Mouse (Mus musculus): ENCODE results near the gene Tmem183a. TPM values are rescaled to one million over a fixed set of nuclear protein-coding genes. Genes with fewer than 3 reads are reported as not detected.

Gene Tmem183a
- total RNA-seq, 2 experiments from 2014 or later: 13.8 to 19.5 TPM

- DNase-seq: no peak
- intact Hi-C loops (cut with DNase I; ENCODE audit: low total_unique reads): no loop called here
Observed at GRCm38 (mm10) chr1:134353326-134353725, 8.5 kb downstream of the Tmem183a start.

GRCm38 (mm10) chr1:134347791-134348190, 14.0 kb downstream of the Tmem183a start:
- DNase-seq: no peak
- intact Hi-C loops (cut with DNase I; ENCODE audit: low total_unique reads): no loop called here

- intact Hi-C loops (cut with DNase I; ENCODE audit: low total_unique reads): no loop called here
- no peak for DNase-seq
Observed at GRCm38 (mm10) chr1:134345075-134345474, 16.7 kb downstream of the Tmem183a start.

DNA sequence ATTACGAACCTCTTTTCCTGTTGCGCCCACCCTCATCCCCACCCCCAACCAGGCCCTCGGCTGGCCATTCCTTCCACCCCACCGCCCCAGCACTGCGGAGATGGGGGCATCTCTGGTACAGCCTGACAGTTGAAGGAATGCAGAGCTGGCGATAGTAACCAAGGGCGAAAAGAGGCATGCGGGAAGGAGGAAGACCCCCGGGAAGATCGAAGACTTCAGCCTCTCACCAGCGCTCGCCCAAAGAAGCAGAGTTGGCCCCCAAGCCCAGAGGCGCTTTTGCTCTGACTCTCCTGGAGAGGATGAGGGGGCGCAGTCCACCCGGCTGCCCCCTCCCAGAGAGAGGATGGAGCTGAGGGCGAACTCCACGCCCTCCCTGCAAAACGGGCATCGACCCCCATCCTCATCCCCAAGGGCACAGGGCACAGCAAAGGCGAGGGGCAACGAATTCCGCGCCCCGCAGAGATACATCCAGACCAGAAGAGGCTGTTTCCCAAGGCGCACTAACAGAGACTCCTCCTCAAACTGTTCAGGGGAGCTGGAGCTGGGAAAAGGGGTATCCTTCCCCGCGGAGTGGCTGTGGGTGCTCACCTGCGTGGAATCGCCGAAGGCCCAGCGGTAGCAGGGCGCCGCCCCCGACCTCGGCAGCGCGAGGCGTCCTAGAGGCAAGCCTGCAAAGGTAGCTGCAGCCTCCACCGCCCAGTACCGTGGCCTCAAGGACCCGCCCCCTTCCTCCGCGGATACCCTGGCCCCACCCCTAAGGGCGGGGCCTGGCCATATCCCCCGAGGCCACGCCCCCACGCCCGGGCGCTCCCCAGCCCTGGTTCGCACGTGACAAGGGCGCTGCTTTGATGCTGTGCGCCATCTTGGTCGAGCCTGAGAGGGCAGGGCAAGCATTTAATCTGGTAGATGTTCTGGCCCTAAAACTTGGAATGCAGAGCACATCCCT, 17.5 kb downstream of the Tmem183a start:
- peak; percentile 80 for DNase-seq
- intact Hi-C loops (cut with DNase I; ENCODE audit: low total_unique reads): no loop called here

GRCm38 (mm10) chr1:134343567-134343966, 18.2 kb downstream of the Tmem183a start:
- no peak for DNase-seq
- intact Hi-C loops (cut with DNase I; ENCODE audit: low total_unique reads): no loop called here

DNA sequence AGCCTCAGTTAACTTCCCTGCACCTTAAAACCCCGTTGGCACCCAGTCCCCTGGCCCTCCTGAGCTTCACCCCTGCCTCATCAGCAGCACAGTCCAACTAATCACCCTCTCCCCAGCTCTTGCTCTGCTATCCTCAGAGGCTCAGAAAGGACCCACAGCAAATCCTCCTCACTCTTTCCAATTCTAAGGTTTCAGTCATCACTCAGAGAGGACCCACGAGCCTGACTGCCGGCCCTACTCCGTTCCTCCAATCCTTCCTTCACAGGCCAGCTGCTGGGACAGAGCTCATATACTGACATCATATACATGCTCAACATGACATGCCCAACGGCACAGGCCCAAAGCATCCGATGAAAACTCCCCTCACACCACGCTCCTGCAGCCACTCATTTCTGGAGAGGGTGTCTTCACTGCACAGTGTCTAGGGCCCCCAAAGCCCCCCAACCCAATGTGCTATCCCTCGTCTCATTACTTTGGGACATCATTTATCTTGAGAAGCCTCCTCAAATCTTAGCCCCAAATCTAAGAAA, 18.9 kb downstream of the Tmem183a start:
- no peak for DNase-seq
- intact Hi-C loops (cut with DNase I; ENCODE audit: low total_unique reads): no loop called here

DNA sequence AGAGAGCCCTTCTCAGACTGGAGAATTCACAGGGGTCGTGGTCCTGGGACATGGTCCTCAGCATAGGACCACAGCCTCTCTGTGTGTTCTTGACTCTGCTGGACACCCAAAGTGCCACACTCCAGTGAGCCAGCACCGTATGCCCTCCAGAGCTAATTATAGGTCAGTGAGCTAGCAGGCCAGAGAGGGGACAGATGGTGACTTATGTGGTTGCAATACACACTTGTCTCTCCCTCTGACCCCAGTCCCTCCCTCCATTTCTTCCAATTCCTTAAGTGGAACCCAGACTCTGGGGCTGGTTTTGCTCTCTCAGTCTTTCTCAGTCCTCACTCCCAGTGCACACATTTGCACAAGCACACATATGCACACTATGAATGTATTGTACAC, 19.5 kb downstream of the Tmem183a start:
- intact Hi-C loops (cut with DNase I; ENCODE audit: low total_unique reads): no loop called here
- no peak for DNase-seq

DNA sequence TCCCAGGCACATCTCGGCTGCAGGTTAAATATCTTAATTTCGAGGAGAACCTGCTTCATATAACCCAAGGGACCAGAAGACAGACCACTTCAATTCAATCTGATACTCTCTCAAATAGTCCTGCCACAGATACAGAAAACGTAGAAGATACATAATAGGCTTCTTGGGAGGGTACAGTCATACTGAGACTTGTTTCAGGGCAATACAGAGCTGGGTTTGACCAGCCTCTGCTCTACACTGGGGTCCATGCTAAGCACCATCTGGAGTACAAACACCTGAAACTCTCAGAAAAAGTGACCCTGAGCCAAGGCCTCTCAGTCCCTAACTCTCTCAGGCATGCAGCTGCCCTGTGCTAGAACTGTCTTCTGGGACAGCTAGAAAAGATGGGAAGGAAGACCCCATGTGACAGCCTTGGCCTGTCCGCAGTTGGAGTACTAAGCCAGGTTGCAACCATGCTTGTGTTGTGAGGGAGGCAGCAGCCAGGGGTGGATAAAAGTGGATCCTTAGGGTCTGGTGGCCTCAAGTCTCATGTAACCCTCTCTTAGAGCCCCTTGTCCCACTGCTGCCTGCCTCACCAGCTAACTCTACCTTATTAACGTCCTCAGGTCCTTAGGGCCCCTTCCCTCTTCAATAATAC, 20.0 kb downstream of the Tmem183a start:
- DNase-seq: no peak
- intact Hi-C loops (cut with DNase I; ENCODE audit: low total_unique reads): no loop called here

- intact Hi-C loops (cut with DNase I; ENCODE audit: low total_unique reads): no loop called here
- no peak for DNase-seq
Observed at GRCm38 (mm10) chr1:134339757-134340619, 21.8 kb downstream of the Tmem183a start.

DNA sequence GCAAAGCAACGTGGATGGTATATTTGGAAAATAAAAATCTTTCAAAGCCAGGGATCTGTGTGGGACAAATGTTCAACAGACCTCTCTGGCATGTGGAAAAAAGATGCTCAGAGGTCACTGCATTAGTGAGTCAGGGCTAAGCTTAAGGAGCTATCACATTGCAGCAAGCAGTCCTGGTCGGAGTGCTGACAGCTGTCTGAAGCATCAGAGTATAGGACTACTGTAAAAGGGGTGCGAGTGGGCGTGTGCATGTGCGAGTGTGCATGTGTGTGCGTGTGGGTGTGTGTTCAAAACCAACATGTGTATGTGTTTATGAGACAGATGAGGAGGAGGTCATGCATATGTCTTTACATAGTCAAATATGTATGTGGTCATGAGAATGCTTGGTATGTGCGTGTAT, 22.6 kb downstream of the Tmem183a start:
- intact Hi-C loops (cut with DNase I; ENCODE audit: low total_unique reads): no loop called here
- no peak for DNase-seq

DNA sequence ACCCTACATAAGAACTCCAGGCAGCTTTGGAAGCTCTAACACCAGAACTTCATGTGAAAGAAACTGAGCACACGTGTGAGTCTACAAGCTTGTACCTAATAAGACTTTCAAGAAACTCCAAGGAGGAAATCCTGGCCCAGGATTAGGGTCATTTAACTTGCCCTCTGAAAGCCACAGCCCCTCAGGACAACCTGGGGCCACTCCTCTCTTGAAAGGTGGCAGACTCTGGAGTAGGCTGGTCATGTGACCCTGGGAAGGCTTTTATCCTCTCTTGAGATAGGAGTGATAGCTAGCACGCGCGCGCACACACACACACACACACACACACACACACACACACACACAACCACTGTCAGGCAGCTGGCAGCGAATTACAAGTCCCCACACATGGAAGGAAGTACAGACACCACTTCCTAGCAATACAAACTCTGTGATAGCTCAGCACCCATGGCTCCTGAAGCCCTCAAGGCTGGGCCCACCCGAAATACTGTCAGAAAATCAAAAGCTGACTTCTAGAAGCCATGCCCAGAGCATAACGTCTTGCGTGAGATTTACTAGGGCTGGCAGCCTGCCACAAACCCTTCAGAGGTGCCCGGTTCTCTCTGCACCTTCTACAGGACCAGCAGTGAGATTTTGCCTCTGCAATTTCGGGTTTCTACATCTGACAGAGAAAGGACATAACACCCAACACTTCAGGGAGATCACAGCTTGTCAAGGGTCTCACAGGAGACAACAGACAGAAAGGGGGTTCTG, 24.6 kb downstream of the Tmem183a start:
- no peak for DNase-seq
- intact Hi-C loops (cut with DNase I; ENCODE audit: low total_unique reads): no loop called here

DNA sequence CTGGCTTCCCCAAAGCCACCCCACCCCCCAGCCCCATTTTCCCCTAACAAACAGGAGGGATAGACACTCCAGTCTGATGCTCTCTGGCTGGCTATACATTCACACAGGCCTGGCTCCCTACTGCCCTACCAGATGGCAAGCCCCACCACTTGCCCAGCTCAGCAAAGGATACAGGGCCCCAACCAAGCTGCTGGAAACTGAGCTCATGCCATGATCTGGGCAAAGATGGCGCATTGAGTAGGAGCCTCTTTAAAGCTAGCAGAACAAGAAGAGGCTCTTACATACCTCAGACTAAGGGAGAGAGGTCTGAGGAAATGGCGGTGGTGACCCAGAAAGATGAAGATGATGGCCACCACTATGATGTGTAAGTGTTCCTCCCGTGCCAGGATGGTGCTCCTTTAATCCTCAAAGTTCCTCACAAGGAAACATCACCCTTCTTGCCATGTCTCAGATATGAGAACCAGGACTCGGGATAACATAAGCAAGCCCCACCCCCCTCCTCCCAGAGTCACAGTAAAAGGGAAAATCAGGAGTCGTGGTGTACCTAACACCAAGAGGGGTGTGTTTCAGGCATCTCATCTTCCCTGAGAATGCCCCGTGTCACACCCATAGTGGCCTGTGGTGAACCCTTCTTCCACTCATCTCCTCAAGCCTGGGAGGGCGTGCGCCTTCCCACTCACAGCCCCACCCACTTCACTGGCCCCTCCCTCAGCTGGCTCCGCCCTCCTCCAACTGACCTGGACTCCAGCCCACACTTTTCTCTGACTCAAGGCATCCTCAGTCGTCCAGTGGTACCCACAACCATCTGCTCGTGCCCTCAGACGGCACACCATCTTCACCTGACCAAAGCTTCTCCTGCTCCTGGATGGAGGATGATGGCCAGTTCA, 25.6 kb downstream of the Tmem183a start:
- intact Hi-C loops (cut with DNase I; ENCODE audit: low total_unique reads): no loop called here
- no peak for DNase-seq

DNA sequence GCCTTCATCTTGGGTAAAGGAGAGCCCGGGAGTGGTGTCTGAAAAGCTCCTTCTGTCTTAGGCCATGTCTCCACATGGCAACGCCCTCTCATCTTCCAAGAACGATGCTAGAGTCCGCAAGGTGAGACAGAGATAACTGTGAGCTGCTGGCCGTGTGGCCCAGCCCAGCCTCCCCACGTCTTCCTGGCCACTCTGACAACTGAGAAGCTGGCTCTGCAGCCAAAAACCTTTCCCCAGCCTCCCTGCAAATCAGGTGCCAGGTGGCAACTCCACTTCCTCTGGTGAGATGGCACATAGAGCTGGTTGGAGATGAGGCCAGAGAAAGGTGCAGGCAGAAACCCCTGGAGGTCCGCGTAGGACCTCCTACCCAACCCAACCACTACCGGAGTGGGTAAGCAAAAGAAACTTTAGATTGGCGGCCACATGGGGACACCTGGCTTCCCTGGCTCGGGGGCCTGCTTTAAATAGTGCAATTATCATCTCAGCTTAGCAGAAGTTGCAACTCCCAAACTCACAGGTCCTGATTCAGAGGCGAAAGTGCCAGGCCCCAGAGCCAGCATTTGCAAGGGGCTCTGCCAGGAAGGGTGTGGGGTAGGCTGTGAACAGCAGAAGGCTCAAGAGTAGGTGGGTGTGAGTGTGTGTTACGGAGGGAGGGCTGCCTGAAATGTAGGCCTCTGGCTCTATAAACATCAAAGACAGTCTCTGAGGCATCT, 26.4 kb downstream of the Tmem183a start:
- DNase-seq: no peak
- intact Hi-C loops (cut with DNase I; ENCODE audit: low total_unique reads): no loop called here

GRCm38 (mm10) chr1:134334111-134334827, 27.5 kb downstream of the Tmem183a start:
- intact Hi-C loops (cut with DNase I; ENCODE audit: low total_unique reads): no loop called here
- no peak for DNase-seq

GRCm38 (mm10) chr1:134333371-134334110, 28.2 kb downstream of the Tmem183a start:
- intact Hi-C loops (cut with DNase I; ENCODE audit: low total_unique reads): no loop called here
- no peak for DNase-seq

DNA sequence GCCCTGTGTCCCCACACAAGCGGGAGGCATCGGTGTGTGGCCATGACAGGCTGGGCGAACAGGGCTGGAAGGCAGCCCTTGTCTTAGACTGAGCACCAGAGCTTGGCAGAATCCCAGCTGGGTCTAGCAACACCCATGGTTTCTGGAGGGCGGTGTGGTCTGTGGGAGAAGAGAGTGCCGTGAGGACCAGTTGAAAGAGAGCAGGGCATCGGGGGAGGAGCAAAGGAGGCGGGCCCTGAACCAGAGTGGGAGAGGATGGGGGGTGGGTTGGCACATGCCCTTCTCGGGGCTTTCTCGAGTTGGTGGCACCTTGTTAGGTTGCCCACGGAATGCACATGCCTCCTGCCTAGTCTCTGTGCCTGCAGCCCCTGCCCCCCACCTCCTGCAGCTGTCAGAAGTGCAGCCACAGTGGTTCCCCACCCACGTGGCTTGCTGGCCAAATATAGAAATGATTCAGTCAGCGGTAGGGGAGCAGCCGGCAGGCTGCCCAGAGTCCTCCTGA, 29.0 kb downstream of the Tmem183a start, which contains the start of gene Ppfia4:
TSS of gene Ppfia4 (minus strand) at position 159 of the 502 bp plus-strand sequence.
- intact Hi-C loops (cut with DNase I; ENCODE audit: low total_unique reads): no loop called here
- peak; percentile 75 for DNase-seq
